Mouse (Mus musculus) cerebellum, postnatal 14 days (tissue): ENCODE measurements at regions not wholly inside any gene's neighbourhood (a gene's known extent, or its start where the extent isn't known, plus 50 kb on each side); places are given as distances from the start of the nearest gene placed in this dataset.

ENCODE experiments used
- DNase-seq, 2 experiments: peaks; one replicate each; pipeline ENCODE4 v3.0.0; 2021; ENCODE audit warnings: mixed read lengths in 2 of 2

GRCm38 (mm10) chr12:8844748-8845147 is 73.6 kb downstream of the Sdc1 start:
- DNase-seq, result no peak

GRCm38 (mm10) chr12:8845443-8845842 is 74.3 kb downstream of the Sdc1 start:
- peak; percentile 81 to 87 for DNase-seq

GRCm38 (mm10) chr12:8846425-8847226 is 74.8 kb upstream of the Laptm4a start:
- no peak for DNase-seq

- no peak for DNase-seq
These were observed 74.1 kb upstream of the Laptm4a start for GRCm38 (mm10) chr12:8847227-8847857.

GRCm38 (mm10) chr12:8847858-8848383 is 73.5 kb upstream of the Laptm4a start:
- DNase-seq, result no peak

GRCm38 (mm10) chr12:8853858-8854257 is 67.6 kb upstream of the Laptm4a start:
- no peak for DNase-seq

- DNase-seq, result no peak
These were observed 67.1 kb upstream of the Laptm4a start for GRCm38 (mm10) chr12:8854401-8854800.

GRCm38 (mm10) chr12:8855119-8855518 is 66.3 kb upstream of the Laptm4a start:
- DNase-seq, result no peak

GRCm38 (mm10) chr12:8856051-8856543 is 65.4 kb upstream of the Laptm4a start:
- no peak for DNase-seq

GRCm38 (mm10) chr12:8857308-8857707 is 64.2 kb upstream of the Laptm4a start:
- no peak for DNase-seq

GRCm38 (mm10) chr12:8858748-8859147 is 62.7 kb upstream of the Laptm4a start:
- DNase-seq, result peak; percentile 35 to 52

GRCm38 (mm10) chr12:8859588-8859987 is 61.9 kb upstream of the Laptm4a start:
- no peak for DNase-seq

- no peak for DNase-seq
These were observed 56.6 kb upstream of the Laptm4a start for GRCm38 (mm10) chr12:8864830-8865229.

GRCm38 (mm10) chr12:8865250-8865649 is 56.2 kb upstream of the Laptm4a start:
- DNase-seq, result no peak

GRCm38 (mm10) chr12:8867104-8867503 is 54.4 kb upstream of the Laptm4a start:
- no peak for DNase-seq

GRCm38 (mm10) chr12:8868690-8869089 is 52.8 kb upstream of the Laptm4a start:
- DNase-seq, result no peak

GRCm38 (mm10) chr12:8869190-8869589 is 52.3 kb upstream of the Laptm4a start:
- no peak for DNase-seq
